Mouse (Mus musculus) monocyte, adult 2 months (primary cell): ENCODE data around the gene Cyp46a1.

Experiments used
- DNase-seq, 2 experiments: peaks; one replicate each; pipeline ENCODE4 v3.0.0; 2022; ENCODE audit warnings: low spot score in 2 of 2, low read depth in 1 of 2

The Cyp46a1 gene

DNA sequence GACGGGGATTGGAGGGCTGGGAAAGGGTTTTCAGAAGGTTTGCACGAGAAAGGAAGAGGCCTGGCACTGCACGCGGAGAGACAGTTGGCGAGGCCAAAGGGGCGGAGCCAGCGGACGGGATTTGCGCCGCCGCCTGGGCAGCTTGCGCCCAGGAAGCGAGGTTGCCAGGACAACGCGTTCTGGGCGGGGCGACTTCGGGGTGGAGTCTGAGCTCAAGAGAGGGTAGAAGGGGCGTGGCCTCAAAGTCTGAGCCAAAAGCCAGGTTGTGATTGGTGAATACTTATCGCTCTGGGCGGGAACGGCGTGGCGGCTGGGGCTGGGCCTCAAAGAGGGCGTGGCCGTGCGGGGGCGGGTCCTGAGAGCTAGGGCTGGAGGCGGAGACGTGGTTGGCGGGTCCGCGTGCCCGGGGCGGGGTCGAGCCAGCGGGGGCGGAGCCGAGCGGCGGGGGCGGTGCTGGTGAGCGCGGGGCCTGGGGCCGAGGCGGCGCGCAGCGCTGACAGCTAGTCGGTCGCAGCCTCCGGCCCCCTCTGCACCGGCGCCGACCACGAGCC, at the start of gene Cyp46a1:
Cyp46a1 (plus strand) TSS at position 487 of the 551 bp plus-strand sequence.
- DNase-seq, result peak; percentile 84 to 85

DNA sequence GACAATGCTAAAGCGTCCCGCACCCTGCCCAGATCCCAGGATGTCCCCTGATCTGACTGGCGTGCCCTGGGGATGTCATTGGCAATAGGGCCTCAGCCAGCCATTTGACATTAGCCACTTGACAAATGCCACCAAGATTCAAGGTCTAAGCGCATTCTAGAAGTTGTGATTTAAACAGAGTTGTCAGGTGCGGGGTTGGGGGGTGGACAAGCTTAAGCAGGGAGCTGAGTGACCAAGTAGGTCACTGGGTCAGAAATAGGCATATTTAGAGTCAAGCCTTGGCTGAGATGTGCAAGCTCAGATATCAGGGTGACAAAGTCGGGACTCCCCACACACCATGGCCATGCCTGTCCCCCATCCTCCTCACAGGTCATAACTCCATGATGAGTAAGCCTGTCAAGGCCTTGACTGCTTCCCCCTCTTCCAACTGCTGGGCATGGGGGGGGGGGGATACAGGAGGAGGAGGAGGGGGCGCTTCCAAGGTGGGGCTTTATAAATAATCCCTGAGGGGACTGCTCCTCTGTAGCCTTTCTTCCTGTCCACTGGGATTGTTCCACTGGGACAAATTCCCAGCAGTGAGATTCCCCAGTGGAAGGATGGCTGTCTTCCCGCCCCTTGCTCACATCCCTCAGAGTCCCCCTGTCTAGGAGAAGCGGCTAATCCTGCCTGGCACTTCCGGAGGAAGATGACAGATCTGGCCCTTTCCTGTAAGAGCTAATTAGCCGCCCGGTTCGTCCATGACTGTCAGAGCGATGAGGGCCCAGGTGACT, 49.5 kb upstream of the Cyp46a1 start:
- no peak for DNase-seq

- no peak for DNase-seq
Observed at GRCm38 (mm10) chr12:108285225-108286011, 48.8 kb upstream of the Cyp46a1 start.

DNA sequence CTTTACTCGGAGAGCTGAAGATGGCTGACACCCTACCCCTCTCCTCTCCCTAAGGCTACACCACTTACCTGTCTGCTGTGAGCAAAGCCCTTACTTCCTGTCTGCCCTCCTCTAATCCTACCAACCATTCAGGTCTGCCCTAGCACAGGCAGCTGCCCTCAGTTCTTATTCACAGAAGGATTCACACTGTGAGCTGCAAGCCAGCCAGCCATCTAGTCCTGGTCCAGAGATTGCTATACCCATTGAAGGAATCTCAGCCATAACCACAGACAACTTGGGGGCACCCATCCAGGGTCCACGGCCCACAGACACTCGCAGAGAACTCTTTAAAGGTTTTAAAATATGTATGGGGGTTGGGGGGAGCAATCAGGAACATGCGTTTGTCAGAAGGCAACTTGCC, 47.8 kb upstream of the Cyp46a1 start:
- DNase-seq, result no peak

- no peak for DNase-seq
Observed at GRCm38 (mm10) chr12:108287011-108287410, 47.2 kb upstream of the Cyp46a1 start.

- DNase-seq, result no peak
Observed at GRCm38 (mm10) chr12:108288127-108288880, 45.9 kb upstream of the Cyp46a1 start.

GRCm38 (mm10) chr12:108292419-108292818, 41.8 kb upstream of the Cyp46a1 start:
- DNase-seq, result no peak

- DNase-seq, result no peak
Observed at GRCm38 (mm10) chr12:108292957-108293356, 41.2 kb upstream of the Cyp46a1 start.

- no peak for DNase-seq
Observed at GRCm38 (mm10) chr12:108294620-108295019, 39.6 kb upstream of the Cyp46a1 start.

- DNase-seq, result no peak
Observed at GRCm38 (mm10) chr12:108297033-108297432, 37.1 kb upstream of the Cyp46a1 start.

DNA sequence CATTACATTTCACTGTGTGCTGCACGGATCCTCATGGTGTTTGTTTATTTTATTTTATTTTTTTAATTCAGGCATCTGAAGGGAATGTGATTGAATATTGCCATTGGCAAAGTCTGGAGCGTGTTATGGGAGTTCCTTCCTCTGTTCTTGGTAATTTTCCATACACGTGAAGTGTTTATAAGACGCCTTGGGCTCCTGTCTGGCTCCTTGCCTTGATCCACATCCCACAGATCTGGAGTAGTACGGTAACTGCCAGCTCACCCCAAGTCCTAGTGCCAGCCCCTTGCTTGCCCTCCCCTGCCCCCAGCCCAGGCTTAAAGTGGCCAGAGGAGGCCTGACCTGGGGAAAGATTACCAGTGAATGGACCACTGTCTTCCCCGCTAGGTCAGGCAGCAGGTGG, 33.2 kb upstream of the Cyp46a1 start:
- DNase-seq, result no peak

GRCm38 (mm10) chr12:108303778-108304365, 30.3 kb upstream of the Cyp46a1 start:
- no peak for DNase-seq

- no peak for DNase-seq
Observed at GRCm38 (mm10) chr12:108305172-108305571, 29.0 kb upstream of the Cyp46a1 start.

GRCm38 (mm10) chr12:108305812-108306794, 28.1 kb upstream of the Cyp46a1 start, which contains the start of gene Hhipl1:
Gene Hhipl1, plus strand, starts transcription at chr12:108306270.
- no peak for DNase-seq

- no peak for DNase-seq
Observed at GRCm38 (mm10) chr12:108307553-108307952, 26.6 kb upstream of the Cyp46a1 start.

DNA sequence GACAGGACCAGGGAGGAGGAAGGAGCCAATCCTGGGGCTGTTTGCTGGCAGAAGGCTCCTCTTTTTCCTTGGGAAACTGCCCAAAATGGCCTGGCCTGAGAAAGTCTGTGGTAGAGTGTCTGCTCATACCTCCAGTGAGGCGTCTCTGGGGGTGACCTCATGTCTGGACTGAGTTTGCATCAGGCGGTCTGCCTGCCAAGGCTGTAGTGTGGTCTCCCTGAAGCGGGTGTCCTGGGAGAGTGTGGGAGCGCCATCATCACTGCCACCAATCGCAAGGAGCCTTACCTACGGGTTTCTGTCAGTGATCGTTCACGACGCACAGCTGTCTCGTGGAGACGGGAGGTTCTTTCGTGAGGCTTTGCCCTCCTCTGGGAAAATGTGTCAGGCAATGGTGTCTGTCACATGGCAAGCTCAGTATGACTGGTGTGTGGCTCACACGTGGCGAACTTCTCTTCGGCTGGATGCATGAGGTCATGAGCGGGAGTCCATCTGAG, 25.8 kb upstream of the Cyp46a1 start:
- DNase-seq, result no peak

DNA sequence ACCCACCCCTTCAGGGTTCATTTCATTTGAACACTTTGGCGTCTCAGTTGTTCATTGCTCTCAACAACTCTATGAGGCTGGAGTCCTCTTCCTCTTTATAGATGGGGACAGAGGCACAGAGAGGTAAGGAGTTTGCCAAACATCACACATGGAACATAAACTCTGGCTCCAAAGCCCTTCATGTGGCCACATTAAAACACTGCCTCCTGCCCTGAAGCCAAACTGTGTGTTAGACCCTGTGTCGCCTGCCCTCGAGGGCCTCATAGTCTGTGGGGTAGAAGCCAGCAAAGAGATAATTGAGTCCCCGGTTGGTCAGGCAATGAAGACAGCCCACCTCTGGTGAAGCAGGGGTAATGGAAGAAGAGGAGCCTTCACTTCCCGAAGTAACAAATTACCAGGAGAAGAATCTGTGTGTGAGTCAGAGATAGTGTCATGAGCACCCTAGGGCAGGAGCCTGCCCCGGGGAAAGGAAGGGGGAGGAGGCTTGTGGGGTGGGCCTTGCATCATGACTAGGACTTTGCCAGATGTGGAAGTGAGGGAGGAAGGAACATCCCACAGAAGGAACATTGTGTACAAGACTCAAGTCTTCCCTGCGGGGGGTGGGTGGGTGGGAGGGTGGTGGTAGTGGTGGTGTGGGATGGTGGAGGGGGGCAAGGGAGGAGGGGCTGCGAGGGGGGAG, 24.9 kb upstream of the Cyp46a1 start:
- DNase-seq, result no peak

- DNase-seq, result no peak
Observed at GRCm38 (mm10) chr12:108310041-108310440, 24.1 kb upstream of the Cyp46a1 start.

- no peak for DNase-seq
Observed at GRCm38 (mm10) chr12:108310456-108311027, 23.6 kb upstream of the Cyp46a1 start.
